Mouse (Mus musculus): ENCODE data around the gene Soga1. TPM values are rescaled to one million over a fixed set of nuclear protein-coding genes. Genes with fewer than 3 reads are reported as not detected.

The Soga1 gene
- total RNA-seq, 2 experiments from 2014 or later, result 19.8 to 24.6 TPM

DNA sequence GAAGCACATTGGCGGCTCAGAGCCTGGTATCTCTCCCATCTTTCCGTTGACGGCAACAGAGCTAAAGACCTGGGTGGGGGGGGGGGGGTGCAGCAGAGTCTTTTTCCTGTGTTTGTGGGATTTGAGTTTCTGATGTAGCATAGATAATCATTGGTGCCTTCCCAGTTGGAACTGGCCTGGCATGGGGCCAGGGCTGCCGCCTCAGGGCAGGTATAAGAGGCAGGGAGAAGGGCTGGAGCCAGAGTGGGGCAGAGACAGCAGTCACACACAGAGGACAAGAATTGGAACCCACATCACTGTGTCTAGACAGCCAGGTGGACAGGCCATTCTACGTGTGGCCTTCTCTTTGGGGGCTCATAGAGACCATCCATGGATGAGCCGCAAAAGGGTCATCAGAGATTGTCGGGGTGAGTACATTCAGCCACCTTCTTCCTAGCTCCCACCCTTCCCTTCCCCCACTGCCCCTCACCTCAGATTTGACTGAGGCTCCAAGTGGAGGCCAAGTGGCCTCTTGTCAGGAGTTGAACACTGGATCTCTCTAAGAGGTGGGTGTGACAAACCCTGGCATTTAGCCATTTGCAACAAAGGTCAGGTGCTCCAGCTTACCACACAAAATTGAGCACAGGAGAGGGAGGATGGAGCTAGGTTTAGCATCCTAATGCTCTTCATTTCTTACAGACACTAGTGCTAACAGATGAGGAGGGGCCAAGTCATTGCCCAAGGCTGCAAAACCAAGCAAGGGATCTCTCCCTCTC lies 6.0 kb upstream of the Soga1 start:
- intact Hi-C loops (cut with DNase I), result no loop called here
- no peak for DNase-seq (ENCODE audit: low spot score in 2 of 2)

DNA sequence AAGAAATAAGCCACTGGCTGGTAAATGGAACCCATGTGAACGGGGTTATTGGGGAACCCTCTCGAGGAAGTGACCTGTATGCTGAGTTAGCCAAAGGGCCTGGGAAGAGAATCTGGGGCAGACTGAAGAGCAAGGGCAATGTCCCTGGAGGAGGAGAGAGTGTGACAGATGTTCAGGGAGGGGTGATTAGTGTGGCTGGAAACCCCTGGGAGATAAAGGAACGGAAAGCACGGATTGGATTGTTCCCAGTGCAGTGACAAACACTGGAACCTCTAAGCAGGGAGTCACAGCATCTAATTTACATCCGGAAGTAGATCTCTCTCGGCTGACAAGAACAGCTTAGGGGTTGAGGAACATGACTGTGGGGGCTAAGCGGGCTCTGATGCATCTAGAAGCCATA lies 2.9 kb upstream of the Soga1 start:
- intact Hi-C loops (cut with DNase I), result no loop called here
- no peak for DNase-seq (ENCODE audit: low spot score in 2 of 2)

DNA sequence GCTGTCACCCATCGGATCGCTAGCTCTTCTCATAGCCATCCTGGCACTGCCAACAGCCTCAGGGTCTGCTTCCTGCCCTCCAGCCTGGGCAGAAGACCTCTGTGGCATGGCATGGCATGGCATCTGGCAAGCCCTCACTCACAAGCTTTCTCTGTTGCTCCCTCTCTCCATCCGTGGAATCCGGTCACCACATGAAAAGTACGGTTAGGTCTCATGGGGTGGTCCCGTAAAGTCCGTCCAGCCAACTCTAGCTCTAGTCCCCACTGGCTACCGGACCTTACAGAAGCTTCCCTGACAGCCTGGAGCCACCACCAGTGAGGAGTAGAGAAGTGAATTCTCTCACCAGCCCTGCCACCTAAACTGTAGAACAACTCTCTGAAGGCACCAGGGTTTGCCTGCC lies 2.3 kb upstream of the Soga1 start:
- intact Hi-C loops (cut with DNase I), result no loop called here
- DNase-seq (ENCODE audit: low spot score in 2 of 2), result no peak

DNA sequence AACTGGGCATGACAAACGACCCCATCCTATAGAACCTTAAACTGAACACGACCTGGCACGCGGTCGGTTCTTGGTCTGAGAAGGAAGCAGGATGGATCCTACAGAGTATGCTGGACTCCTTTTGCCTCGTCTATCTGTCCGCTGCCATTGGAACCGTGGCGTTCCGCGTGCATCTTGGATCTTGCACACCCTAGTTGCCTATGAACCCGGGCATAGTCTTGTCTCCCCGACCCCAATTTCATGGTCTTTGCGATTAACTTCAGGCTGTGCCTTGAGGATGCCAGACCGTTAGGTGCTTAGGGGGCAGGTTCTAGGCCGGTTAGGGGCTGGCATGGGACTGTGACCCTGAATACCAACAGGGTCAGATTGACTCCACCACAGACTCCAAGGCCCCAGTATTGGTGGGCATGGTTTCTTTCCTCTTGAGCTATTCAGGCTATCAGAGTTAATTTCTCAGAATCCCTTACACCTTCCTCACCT lies 687 bp upstream of the Soga1 start:
- no peak for DNase-seq (ENCODE audit: low spot score in 2 of 2)
- intact Hi-C loops (cut with DNase I), result loop anchor here (5.0 kb wide), 1 partner anchor 37 kb away; no protein-coding TSS in a partner anchor

DNA sequence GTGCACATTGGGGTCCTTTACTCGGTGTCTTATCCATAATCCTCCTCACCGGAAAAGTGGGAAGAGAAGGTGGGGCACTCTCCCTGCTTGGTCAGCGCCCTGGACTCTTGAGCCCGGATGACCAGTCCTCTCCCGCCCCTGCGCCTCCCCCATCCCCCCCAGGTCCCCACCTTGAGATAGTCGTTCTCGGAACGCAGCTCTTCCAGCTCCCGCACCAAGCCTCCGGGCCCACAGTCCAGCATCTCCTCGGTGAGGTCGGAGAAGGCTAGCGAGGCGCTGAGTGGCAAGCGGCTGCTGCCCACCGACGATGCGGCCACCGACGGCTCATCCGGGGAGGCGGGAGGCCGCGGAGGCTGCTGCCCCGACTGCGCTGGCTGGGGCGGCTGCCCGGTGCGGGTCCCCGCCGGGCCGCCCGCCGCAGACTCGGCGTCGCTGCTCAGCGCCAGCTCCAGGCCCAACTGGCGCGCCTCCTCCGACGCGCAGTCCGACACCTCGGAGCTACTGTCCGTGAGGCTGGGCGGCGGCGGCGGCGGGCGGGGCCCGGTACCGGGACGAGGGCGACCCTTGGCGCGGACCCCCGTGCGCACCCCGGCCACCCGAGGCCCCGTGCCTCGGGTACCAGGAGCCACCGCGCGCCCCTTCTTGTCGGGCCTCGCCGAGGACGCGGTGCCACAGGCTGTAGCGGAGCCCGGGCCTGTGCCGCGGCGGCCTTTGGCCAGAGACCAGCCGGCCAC lies 828 bp downstream of the Soga1 start:
- intact Hi-C loops (cut with DNase I), result loop anchor here (5.0 kb wide), 1 partner anchor 36 kb away; no protein-coding TSS in a partner anchor
- DNase-seq (ENCODE audit: low spot score in 2 of 2), result peak in 1 of 2 experiments; percentile 15

DNA sequence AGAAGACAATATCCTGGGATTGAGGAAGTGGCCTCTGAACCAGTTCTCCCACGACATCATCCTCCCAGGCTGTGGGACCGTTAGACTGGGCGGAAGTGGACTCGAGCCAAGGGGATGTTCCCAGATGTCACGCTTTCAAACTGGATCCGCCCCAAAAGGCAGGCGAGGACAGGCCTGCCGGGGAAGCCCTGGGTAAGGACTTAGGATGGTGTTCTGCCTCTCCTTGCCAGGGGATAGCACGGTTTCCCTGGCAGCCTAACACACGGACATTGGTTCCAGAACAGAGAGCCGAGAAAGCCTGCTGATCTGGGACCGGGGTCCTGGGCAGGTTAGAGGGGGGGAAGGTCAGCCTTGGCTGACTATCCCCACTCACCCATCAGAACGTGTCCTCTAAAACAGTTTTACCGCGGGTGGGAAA lies 1.4 kb downstream of the Soga1 start:
- intact Hi-C loops (cut with DNase I), result loop anchor here (5.0 kb wide), 1 partner anchor 35 kb away; no protein-coding TSS in a partner anchor
- DNase-seq (ENCODE audit: low spot score in 2 of 2), result peak; percentile 60

DNA sequence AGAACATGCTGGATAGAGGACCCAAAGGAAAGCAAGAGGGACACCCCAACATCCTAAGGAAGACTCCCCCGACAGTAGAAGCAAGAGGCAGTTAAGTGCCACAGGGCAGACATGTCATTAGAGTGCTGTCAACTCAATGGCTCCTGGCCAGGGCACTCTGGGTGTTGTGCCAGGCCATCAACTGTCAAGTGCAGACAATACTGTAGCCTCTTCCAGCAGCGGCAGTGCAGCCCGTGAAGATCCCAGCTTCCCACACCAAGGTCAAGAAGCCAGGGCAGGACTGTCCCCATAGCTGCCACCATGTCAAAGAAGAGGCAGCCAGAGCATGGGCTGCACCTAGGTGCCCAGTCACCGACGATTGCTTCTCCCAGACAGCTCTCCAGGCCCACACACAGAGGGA lies 1.9 kb downstream of the Soga1 start:
- no peak for DNase-seq (ENCODE audit: low spot score in 2 of 2)
- intact Hi-C loops (cut with DNase I), result loop anchor here (5.0 kb wide), 1 partner anchor 35 kb away; no protein-coding TSS in a partner anchor

DNA sequence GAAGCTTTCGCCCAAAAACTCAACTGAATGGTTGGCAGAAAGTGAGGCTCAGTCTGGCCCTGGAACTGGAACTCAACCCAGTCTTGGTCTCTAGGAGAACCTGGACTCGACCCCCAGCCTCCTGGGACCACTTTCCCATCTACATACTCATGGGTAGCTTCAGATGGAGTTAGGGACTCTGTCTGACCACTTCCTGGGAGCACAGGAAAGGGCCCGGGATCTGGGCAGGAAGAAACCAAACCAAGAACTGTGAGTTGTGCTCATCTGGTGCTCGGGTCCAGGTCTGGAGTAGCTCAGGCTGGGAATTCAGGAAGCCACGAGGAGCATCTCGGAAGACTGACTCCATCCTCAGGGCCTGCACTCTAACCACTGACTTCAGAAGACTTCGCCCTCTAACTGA lies 2.5 kb downstream of the Soga1 start:
- intact Hi-C loops (cut with DNase I), result loop anchor here (5.0 kb wide), 1 partner anchor 34 kb away; no protein-coding TSS in a partner anchor
- DNase-seq (ENCODE audit: low spot score in 2 of 2), result no peak

DNA sequence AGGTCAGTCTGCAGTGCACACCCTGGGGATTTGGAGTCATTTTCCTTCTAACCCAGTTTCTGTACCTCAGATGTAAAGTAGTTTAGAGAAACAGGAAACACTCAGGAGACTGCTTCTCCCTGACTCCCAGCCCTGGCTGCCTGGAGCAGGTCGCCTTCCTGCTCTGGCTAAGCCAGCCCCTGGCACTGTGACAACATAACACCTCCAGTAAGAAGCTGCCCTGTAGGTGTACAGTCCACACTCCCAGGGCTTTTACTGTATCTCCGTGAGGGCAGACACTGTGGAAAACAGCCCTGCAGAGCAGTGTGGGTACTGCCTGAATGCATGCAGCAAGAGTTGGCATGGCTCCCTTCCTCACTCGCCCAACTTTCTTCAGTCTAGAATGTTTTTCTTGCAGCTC lies 3.4 kb downstream of the Soga1 start:
- peak in 1 of 2 experiments; percentile 44 for DNase-seq (ENCODE audit: low spot score in 2 of 2)
- intact Hi-C loops (cut with DNase I), result loop anchor here (5.0 kb wide), 1 partner anchor 33 kb away; no protein-coding TSS in a partner anchor

DNA sequence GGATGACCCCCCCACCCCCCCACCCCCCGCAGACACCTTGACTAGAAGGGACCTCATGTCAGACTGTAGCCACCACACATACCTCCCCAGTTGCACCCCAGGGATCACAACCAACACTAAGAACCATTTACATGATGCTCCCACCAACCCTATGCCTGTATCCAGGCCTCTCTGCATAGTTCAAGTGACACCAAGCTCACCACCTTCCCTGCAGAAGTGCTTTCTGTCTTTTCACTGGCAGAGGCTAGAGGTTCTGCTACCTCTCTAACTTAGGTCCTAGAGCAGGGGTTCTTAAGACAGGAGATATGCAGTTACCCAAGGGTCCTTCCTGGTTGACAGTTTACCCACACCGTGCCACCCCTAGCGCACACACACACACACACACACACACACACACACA lies 3.8 kb downstream of the Soga1 start:
- no peak for DNase-seq (ENCODE audit: low spot score in 2 of 2)
- intact Hi-C loops (cut with DNase I), result loop anchor here (5.0 kb wide), 1 partner anchor 33 kb away; no protein-coding TSS in a partner anchor

DNA sequence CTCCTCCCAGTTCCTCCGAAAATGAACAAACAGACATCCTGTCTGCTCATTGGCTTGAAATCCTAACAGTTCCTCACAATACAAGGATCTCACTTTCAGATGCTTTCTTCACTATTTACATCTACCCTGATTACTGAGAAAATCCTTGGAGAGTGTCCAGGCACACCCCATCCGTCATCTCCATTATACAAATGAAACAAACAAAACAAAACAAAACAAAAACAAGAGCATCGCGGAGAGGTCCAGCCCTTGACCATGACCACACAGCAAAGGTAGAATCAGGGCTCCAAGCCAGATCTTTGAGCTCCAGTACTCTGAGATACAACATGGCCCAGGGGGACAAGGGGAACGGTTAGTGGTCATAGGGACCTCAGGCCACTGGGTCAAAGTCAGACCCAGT lies 4.3 kb downstream of the Soga1 start:
- intact Hi-C loops (cut with DNase I), result loop anchor here (5.0 kb wide), 1 partner anchor 32 kb away; no protein-coding TSS in a partner anchor
- no peak for DNase-seq (ENCODE audit: low spot score in 2 of 2)

DNA sequence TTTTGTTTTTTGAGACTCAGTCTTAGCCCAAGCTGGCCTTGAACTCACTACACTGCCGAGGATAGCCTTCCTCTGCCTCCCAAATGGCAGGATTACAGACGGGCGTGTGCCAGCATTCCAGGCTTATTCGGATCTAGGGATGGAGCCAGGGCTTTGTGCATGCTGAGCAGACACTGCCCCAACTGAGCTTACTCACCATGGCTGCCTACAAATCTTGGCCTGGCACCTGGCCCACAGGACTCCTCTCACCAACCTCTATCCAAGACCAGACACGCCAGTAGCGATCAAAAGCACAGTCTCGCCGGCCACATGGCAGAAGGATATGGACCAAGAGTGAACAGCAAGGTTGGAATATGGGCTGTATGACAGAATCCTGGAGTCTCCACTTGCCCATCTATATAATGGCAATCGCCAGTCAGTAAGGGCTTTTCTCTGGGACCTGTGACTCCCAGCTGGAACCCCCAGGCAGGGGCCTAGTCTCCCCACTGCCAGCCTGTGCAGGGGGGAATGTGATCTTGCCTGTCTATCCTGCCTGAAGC lies 4.8 kb downstream of the Soga1 start:
- DNase-seq (ENCODE audit: low spot score in 2 of 2), result no peak
- intact Hi-C loops (cut with DNase I), result no loop called here

DNA sequence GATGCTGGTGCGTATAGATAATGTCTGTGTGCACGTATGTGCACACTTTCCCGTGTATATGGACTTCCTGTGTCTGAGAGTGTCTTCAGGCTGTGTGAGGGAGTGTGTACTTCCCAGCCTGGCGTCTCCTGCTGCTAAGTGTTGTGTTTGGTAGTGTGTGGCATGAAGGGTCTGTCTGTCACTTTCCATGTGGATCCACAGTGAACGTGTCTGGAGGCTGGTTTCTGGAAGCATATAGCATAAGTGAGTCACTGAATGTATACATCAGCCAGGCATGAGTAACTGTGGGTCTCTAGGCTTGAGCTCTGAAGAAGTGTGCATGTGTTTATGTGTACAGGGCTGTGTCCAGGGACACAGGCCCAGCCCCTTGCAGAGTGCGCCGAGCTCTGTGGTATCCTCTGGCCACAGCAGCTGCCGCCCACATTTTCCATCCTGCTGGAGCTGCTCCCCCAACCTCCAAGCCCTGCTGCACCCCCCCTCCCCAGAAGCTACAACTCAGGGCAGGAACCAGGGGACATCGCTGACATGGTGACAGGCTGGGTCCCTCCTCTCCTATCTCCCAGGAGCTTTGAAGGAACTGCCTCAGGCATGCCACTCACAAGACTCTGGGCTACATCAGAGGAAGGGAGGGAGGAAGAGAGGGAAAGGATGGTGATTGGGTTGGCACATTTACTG lies 5.5 kb downstream of the Soga1 start:
- DNase-seq (ENCODE audit: low spot score in 2 of 2), result peak in 1 of 2 experiments; percentile 70
- intact Hi-C loops (cut with DNase I), result no loop called here

DNA sequence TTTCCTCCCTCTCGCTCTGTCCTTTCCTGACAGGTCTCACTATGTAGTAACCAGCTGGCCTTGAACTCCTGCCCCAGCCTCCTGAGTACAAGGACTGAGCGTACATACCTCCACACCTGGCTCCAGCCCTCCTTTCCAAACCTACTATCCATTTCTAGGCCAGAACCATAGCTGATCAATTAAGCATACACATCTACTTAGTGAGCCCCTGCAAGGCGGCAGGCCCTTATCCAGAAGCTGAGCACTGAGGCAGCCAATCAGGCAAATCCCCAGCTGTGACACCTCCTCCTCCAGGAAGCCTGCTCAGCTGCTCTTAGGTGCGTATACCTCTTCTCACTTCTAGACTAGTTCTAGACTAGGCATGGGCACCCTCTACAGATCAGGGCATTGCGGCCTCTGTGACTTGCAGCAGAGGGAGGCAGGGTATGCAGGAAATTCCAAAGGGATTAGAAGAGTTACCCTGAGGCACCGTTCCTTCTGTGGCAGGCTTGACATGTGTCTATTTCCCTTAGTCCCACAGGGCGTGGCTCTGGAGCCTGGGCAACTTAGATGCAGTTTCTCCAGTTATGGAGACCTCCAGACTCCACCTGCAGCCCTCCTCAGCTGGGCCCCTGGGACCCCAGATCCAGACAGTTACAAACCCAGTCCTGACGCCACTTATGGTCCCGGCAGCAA lies 6.6 kb downstream of the Soga1 start:
- no peak for DNase-seq (ENCODE audit: low spot score in 2 of 2)
- intact Hi-C loops (cut with DNase I), result no loop called here

DNA sequence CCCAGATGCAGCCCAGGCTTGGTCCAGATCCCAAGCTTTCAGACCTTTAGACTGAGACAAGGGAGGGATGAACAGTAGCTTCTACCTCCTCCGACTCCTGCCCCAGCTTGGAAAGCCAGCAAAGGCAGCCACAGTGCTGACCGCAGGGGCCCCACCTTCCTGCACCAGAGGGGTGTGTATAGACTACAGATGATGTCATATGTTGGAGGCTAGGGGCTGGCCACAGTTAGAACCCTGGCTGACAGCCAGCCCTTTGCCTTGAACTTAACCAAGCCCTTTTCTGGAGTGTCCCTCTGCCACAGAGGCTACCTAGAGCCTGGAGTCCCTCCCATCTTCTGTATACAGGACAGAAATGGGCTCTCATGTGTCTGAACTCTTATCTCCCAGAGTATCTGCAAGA lies 7.5 kb downstream of the Soga1 start:
- intact Hi-C loops (cut with DNase I), result no loop called here
- no peak for DNase-seq (ENCODE audit: low spot score in 2 of 2)

DNA sequence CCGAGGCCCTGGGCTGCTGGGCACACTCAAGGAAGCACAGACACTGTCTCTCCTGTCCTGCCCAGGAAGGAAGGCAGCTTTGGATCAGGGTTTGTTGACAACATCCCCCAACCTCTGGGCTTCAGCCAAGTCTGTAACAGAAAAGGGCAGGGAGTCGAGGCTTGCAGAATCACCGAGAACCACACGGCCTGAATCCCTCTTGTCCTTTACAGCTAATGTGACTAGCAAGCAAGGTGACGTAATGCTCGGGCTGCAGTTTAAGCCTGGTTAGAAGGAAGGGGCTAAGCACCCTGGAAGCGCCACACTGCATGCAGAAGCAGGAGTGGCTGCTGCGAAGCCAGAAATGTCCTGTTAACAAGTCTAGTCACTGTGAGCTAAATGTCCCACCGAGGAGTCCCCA lies 8.7 kb downstream of the Soga1 start:
- DNase-seq (ENCODE audit: low spot score in 2 of 2), result peak in 1 of 2 experiments; percentile 34
- intact Hi-C loops (cut with DNase I), result no loop called here

DNA sequence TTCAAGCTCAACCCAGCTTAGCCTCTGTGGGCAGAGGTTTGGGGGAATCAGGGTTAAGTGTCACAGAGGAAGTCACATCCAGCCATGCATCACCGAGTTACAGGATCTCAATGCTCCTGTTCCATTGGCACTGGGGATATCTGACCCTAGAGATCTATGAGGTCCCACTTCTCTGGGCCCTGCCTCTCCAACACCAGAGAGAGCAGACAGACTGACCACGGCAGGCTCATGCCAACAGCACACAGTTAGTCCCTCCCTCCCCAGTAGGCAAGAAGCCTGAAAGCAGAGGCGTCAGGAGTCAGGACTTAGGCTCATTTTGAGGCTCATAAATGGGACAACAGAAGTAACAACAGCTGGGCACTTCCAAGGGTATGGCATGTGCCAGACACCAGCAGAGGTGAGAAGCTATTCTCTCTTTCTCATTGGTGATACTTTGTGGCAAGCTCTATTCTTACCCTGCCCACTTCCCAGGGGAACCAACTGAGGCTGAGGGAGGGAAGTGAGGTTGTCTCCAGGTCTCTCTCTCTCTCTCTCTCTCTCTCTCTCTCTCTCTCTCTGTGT lies 9.2 kb downstream of the Soga1 start:
- intact Hi-C loops (cut with DNase I), result no loop called here
- no peak for DNase-seq (ENCODE audit: low spot score in 2 of 2)

DNA sequence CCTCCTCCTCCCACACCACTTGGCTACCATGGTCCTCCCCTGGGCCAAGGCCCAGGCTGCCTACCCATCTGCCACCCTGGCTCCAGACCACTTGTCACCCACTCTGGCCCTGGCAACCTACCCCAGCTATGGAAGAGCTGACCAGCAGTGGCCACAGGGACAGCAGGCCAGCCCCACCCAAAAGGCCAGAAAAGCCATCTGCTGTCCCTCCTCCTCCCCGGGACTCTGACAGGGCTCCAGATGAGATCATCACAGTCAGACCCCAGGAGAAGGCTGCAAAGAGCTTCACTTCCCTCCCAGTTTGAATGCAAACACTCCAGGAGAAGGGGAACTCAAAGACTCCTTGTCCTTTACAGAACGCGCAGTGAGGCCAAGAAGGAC lies 9.7 kb downstream of the Soga1 start:
- intact Hi-C loops (cut with DNase I), result no loop called here
- no peak for DNase-seq (ENCODE audit: low spot score in 2 of 2)

Measured in left cerebral cortex, postnatal 25 days (tissue).